Comparison of ENCODE assay signal across 19 mouse cellular contexts in genomic region chr3:68434897-68435296, GRCm38 (mm10).
"Had no signal": no experiment of that assay in that cellular context is flagged by ENCODE, and none has a peak within 500 bp of the region (broad histone marks: within the 10 kb centered on the region; RNA-seq: fewer than 3 reads in every experiment).

No protein-coding gene starts in this region.

- H3K27ac ChIP-seq: kidney, postnatal 0 days; limb, embryonic 12.5 days; limb, embryonic 15.5 days; liver, embryonic 14.5 days; midbrain, embryonic 10.5 days; midbrain, embryonic 13.5 days; neural tube, embryonic 13.5 days had no signal

- H3K4me3 ChIP-seq: limb, embryonic 12.5 days; limb, embryonic 15.5 days; megakaryocyte, embryonic 14.5 days; midbrain, embryonic 10.5 days; midbrain, embryonic 13.5 days; myocyte; neural tube, embryonic 13.5 days had no signal

- H3K9me3 ChIP-seq: limb, embryonic 12.5 days; limb, embryonic 15.5 days; megakaryocyte, embryonic 14.5 days; midbrain, embryonic 10.5 days; midbrain, embryonic 13.5 days; neural tube, embryonic 13.5 days had no signal

- H3K4me2 ChIP-seq: limb, embryonic 12.5 days; limb, embryonic 15.5 days; liver, embryonic 11.5 days; lung, embryonic 14.5 days; midbrain, embryonic 13.5 days; neural tube, embryonic 13.5 days had no signal

- H3K36me3 ChIP-seq: limb, embryonic 12.5 days; limb, embryonic 15.5 days; midbrain, embryonic 10.5 days; midbrain, embryonic 13.5 days; neural tube, embryonic 13.5 days had no signal

- H3K4me1 ChIP-seq: limb, embryonic 12.5 days; limb, embryonic 15.5 days; megakaryocyte, embryonic 14.5 days; midbrain, embryonic 13.5 days; neural tube, embryonic 13.5 days had no signal

- H3K9ac ChIP-seq: limb, embryonic 12.5 days; limb, embryonic 15.5 days; liver, embryonic 14.5 days; liver, postnatal 0 days; lung, embryonic 14.5 days; midbrain, embryonic 13.5 days; neural tube, embryonic 13.5 days had no signal

- DNase-seq: kidney, adult 2 months; layer of hippocampus, postnatal 36 days; left cerebral cortex, postnatal 4 days; liver, postnatal 0 days; lung, embryonic 14.5 days; lung, postnatal 36 days; retina, postnatal 1 day; thymus, postnatal 25 days had no signal

- ATAC-seq: liver, postnatal 0 days; lung, postnatal 0 days; midbrain, embryonic 13.5 days had no signal

- H3K27me3 ChIP-seq: limb, embryonic 15.5 days; midbrain, embryonic 13.5 days; neural tube, embryonic 13.5 days had no signal
